Comparison of ENCODE assay signal across 13 mouse cellular contexts in the genomic region with DNA sequence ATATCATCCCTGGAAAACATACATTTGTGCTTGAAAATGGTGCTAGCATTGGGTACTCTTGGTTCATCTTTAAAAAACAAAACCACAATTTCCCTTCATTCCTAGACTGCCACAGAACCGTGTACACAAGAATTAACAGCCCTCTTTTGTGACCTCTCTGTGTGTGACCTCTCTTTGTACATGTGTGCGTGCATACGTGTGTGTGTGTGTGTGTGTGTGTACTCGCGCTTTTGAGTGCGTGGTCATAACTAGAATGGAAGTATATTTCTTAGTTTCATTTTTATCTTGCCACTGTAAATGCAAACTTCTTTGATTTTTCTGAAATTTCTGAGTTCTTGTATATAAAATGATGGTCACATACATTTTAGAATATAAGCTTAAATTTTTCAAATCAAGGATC.
"Had no signal": no experiment of that assay in that cellular context is flagged by ENCODE, and none has a peak within 500 bp of the region (broad histone marks: within the 10 kb centered on the region; RNA-seq: fewer than 3 reads in every experiment).

No protein-coding gene starts in this region.

- DNase-seq: kidney, adult 18-20 months; kidney, adult 9 months; kidney, postnatal 25 days; liver, embryonic 13.5 days; lung, adult 2 months; lung, postnatal 14 days; lung, postnatal 4 days; midbrain, embryonic 14.5 days; right cerebral cortex, adult 18-20 months; right cerebral cortex, postnatal 14 days; right cerebral cortex, postnatal 4 days; thymus, adult 18-20 months; thymus, postnatal 36 days had no signal
